Mouse (Mus musculus) heart, embryonic 10.5 days (tissue): ENCODE measurements around the gene Tmem115. TPM values are rescaled to one million over a fixed set of nuclear protein-coding genes. Genes with fewer than 3 reads are reported as not detected.

Source experiments
- DNase-seq: peaks from one replicate; pipeline ENCODE4 v3.0.0-alpha.2; 2017; ENCODE audit warnings: low spot score
- H3K27ac ChIP-seq: fragments of 300-500 bp; sonication (generic); 2 replicates; pipeline ENCODE4 v1.5.1; 2016; ENCODE audit warnings: mild to moderate bottlenecking
- H3K27me3 ChIP-seq: fragments of 300-500 bp; sonication (generic); 2 replicates; pipeline ENCODE4 v1.6.1; 2016; ENCODE audit warnings: mild to moderate bottlenecking; ENCODE audit not compliant: poor library complexity, insufficient read depth, severe bottlenecking
- H3K36me3 ChIP-seq: fragments of 300-500 bp; sonication (generic); 2 replicates; pipeline ENCODE4 v1.6.1; 2016; ENCODE audit warnings: mild to moderate bottlenecking, moderate library complexity
- H3K4me1 ChIP-seq: fragments of 300-500 bp; sonication (generic); 2 replicates; pipeline ENCODE4 v1.6.1; 2016; ENCODE audit warnings: mild to moderate bottlenecking
- H3K4me3 ChIP-seq: fragments of 300-500 bp; sonication (generic); 2 replicates; pipeline ENCODE4 v1.5.1; 2016; ENCODE audit warnings: mild to moderate bottlenecking, moderate library complexity
- H3K9me3 ChIP-seq: fragments of 300-500 bp; sonication (generic); 2 replicates; pipeline ENCODE4 v1.6.1; 2016; ENCODE audit warnings: mild to moderate bottlenecking, moderate library complexity
- WGBS: fragments of 180-500 bp; shearing (Covaris S2); methylation state at CpG from one replicate; pipeline ENCODE4 v1.1.7; 2016; 5-methylcytosine and 5-hydroxymethylcytosine counted together
- polyA plus RNA-seq: library from polyadenylated mRNA; unstranded; fragments of >200 nt; fragmentation: Nextera tagmentation; extraction: Ambion mirVana; gene quantifications from 2 replicates; pipeline ENCODE4 v1.2.1, GENCODE M21; 2016

Tmem115 gene
- polyA plus RNA-seq, 1 experiment from 2014 or later, result 46.8 TPM

DNA sequence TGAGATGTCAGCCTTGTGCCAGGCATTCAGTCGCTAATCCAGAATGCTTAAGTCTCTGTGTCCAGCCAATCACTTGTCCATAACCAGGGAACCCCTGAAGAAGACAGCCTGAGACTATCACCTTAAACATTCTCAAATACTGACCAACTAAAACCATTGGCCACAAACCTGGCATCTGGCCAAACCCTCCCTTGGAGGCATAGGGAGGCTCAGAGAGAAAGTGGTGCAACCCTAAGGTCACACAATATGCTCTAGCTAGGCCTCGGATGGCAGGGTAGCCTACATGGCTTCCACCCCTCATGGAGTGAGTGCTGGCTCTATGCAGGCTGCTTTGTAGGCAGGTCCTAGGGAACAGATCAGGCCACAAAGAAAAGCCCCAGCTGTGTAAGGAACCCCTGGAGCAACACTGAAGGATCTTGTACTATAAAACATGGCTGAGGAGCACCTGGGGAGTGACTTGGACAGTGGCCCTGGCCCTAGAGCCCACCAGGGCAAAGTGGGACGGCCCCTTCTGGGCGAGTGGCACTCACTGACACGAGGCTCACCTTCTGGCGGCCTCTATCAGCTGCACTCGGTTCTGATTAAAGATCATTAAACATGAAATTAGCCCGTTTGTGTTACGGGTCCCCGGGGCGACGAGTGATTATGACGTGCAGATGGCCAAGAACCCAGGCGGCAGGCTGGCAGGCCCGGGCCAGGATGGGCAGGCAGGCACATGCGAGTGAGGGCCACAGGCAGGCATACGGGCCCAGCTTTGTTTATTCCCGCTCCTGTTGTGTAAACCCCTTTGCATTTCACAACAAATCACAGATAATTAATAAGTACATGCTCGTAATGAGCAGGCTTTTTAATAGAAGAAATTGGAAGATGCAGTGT is 28.8 kb upstream of the Tmem115 start:
- peaks cover 9% of the 10 kb centered on the region; the same call in 1 of the 2 replicates for H3K27me3 ChIP-seq
- 81% methylated on average over 19 of the region's 19 CpGs for WGBS
- H3K27ac ChIP-seq, result no peak overlapping the region

GRCm38 (mm10) chr9:107508266-107508665 is 25.5 kb upstream of the Tmem115 start:
- peaks cover 14% of the 10 kb centered on the region; the same call in 1 of the 2 replicates for H3K36me3 ChIP-seq
- H3K27ac ChIP-seq, result peak overlapping the region; percentile 44; the same call in 1 of the 2 replicates
- H3K27me3 ChIP-seq, result peaks cover 9% of the 10 kb centered on the region; the same call in 1 of the 2 replicates
- H3K4me1 ChIP-seq, result peaks cover 64% of the 10 kb centered on the region
- no peak for DNase-seq
- no peak overlapping the region for H3K4me3 ChIP-seq
- WGBS, result 60% methylated on average over 10 of the region's 10 CpGs
- no peaks in the 10 kb centered on the region for H3K9me3 ChIP-seq

More for the DNA sequence above, 28.8 kb upstream of the Tmem115 start:
- no peak for DNase-seq
- Histone ChIP-seq H3K36me3 (peaks cover 5% of the 10 kb centered on the region; the same call in 1 of the 2 replicates), H3K4me3 (no peak overlapping the region), H3K4me1 (peaks cover 59% of the 10 kb centered on the region), H3K9me3 (no peaks in the 10 kb centered on the region)

- Histone ChIP-seq H3K4me1 (peaks cover 52% of the 10 kb centered on the region), H3K27ac (no peak overlapping the region), H3K36me3 (peaks cover 17% of the 10 kb centered on the region; the same call in 1 of the 2 replicates), H3K4me3 (no peak overlapping the region), H3K9me3 (no peaks in the 10 kb centered on the region), H3K27me3 (peaks cover 9% of the 10 kb centered on the region; the same call in 1 of the 2 replicates)
- WGBS, result 80% methylated on average over 14 of the region's 14 CpGs
- DNase-seq, result no peak
These were observed 23.2 kb upstream of the Tmem115 start for GRCm38 (mm10) chr9:107510384-107511100.

GRCm38 (mm10) chr9:107511436-107511835 is 22.3 kb upstream of the Tmem115 start:
- Histone ChIP-seq H3K27me3 (peaks cover 11% of the 10 kb centered on the region; the same call in 1 of the 2 replicates), H3K9me3 (no peaks in the 10 kb centered on the region), H3K4me1 (peaks cover 48% of the 10 kb centered on the region), H3K27ac (peak overlapping the region; percentile 52; the same call in 1 of the 2 replicates), H3K36me3 (peaks cover 17% of the 10 kb centered on the region; the same call in 1 of the 2 replicates), H3K4me3 (no peak overlapping the region)
- DNase-seq, result no peak
- WGBS, result 56% methylated on average over 8 of the region's 8 CpGs

- no peak for DNase-seq
- peaks cover 21% of the 10 kb centered on the region; the same call in 1 of the 2 replicates for H3K36me3 ChIP-seq
- H3K27ac ChIP-seq, result no peak overlapping the region
- peaks cover 13% of the 10 kb centered on the region; the same call in 1 of the 2 replicates for H3K27me3 ChIP-seq
- 90% methylated on average over 16 of the region's 16 CpGs for WGBS
- no peak overlapping the region for H3K4me3 ChIP-seq
- H3K4me1 ChIP-seq, result peaks cover 45% of the 10 kb centered on the region
- no peaks in the 10 kb centered on the region for H3K9me3 ChIP-seq
These were observed 21.4 kb upstream of the Tmem115 start for GRCm38 (mm10) chr9:107512326-107512725.

DNA sequence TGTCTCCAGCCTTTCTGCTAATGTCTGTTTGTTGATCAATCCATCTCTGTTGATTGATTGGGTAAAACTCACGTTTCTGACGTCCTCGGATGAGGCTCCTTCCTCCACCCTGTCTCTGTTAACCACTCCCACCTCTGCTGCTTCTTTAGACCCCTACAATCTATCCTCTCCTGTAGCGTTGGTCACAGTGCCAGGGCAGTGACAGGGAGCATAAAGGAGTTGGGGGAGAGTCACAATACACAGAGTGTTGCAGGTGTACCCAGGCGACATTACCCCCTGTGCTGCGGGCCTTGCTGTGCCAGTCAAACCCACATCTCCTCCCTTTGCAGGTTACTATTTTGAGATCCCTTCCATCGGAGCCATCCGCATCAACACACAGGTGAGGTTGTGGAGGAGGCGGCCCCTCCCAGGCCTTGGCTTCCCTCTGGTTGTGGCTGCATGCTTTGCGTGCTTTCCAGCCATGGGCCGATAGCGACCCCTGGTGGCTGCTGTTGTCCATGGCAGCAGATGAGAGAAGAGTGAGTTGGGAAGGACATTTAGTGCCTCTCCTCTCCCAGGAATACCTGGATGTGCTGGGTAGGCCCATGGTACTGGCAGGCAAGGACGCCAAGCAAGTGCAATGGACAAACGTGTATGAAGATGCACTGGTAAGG is 19.3 kb upstream of the Tmem115 start:
- Histone ChIP-seq H3K27me3 (0 out of 2 replicates have a peak, but pooled peaks cover 3% of the 10 kb centered on the region), H3K4me1 (peaks cover 37% of the 10 kb centered on the region)
- 20% methylated on average over 14 of the region's 14 CpGs for WGBS

GRCm38 (mm10) chr9:107520331-107520730 is 13.4 kb upstream of the Tmem115 start:
- 64% methylated on average over 6 of the region's 6 CpGs for WGBS
- no peaks in the 10 kb centered on the region for H3K9me3 ChIP-seq
- DNase-seq, result no peak
- H3K27ac ChIP-seq, result no peak overlapping the region
- H3K4me3 ChIP-seq, result no peak overlapping the region
- peaks cover 42% of the 10 kb centered on the region; the same call in 1 of the 2 replicates for H3K36me3 ChIP-seq
- H3K4me1 ChIP-seq, result peaks cover 42% of the 10 kb centered on the region
- H3K27me3 ChIP-seq, result peaks cover 23% of the 10 kb centered on the region

More for the DNA sequence above, 19.3 kb upstream of the Tmem115 start:
- H3K36me3 ChIP-seq, result peaks cover 32% of the 10 kb centered on the region; the same call in 1 of the 2 replicates
- peak; percentile 93 for DNase-seq
- H3K27ac ChIP-seq, result no peak overlapping the region
- H3K9me3 ChIP-seq, result no peaks in the 10 kb centered on the region
- no peak overlapping the region for H3K4me3 ChIP-seq

DNA sequence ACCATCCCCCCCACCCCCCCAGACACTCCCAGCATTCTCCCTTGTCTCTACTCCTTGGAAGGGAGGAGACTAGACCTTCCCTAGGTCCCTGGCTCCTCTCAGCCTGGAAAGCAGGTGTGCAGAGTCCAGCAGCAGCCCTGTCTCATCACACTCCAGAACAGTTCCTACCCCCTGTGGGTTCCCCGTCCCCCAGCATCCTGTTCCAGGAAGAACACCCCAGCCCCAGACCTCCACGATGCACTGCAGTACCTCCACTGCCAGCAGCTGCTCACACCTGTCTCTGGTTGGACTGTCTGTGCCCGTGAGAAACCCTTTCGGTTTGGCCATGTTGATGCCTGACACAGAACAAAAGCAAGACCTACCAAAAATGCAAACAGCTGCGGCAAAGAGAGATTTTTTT is 12.6 kb upstream of the Tmem115 start:
- 51% methylated on average over 5 of the region's 5 CpGs for WGBS
- H3K27ac ChIP-seq, result peak overlapping the region; percentile 69; the same call in 1 of the 2 replicates
- no peak overlapping the region for H3K4me3 ChIP-seq
- H3K27me3 ChIP-seq, result peaks cover 32% of the 10 kb centered on the region
- DNase-seq, result no peak
- H3K4me1 ChIP-seq, result peaks cover 44% of the 10 kb centered on the region
- H3K9me3 ChIP-seq, result no peaks in the 10 kb centered on the region
- peaks cover 49% of the 10 kb centered on the region for H3K36me3 ChIP-seq

DNA sequence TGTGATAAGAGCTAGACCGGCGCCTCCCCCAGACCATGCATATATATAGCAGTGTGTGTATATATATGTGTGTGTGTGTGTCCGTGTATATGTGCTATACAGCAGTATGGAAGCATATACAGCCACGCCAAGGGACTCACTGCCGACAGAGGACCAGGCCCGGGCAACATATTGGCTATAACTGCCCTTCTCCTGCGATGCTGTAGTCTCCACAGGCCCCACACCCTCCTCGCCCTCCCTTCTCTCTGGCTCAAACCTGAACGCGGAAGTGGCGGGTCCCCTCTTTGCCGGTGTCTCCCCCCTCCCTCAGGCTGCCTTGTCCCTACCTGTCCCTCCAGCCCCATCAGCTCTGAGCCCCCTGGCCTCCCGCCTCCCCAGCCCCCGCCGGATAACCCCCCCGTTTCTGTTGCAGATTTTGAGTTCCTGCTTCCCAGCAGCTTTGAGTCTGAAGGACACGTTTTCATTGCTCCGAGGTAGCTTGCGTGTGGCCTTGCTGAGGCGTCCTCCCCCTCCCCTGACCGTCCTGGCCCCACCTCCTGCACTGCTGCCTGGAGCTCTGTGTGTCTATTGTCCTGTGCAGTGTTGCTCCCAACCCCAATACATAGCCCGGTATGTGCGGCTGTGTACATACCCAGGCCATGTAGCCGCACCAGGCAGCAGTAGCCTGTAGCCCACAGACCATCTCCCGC is 11.9 kb upstream of the Tmem115 start:
- Histone ChIP-seq H3K27me3 (peaks cover 35% of the 10 kb centered on the region), H3K4me3 (peak overlapping the region; percentile 43), H3K4me1 (peaks cover 51% of the 10 kb centered on the region), H3K36me3 (peaks cover 56% of the 10 kb centered on the region), H3K9me3 (no peaks in the 10 kb centered on the region), H3K27ac (peak overlapping the region; percentile 80)
- 30% methylated on average over 25 of the region's 25 CpGs for WGBS
- DNase-seq, result no peak

GRCm38 (mm10) chr9:107522400-107522711 is 11.4 kb upstream of the Tmem115 start:
- H3K9me3 ChIP-seq, result no peaks in the 10 kb centered on the region
- peaks cover 53% of the 10 kb centered on the region for H3K36me3 ChIP-seq
- peaks cover 40% of the 10 kb centered on the region for H3K27me3 ChIP-seq
- DNase-seq, result no peak
- H3K4me1 ChIP-seq, result peaks cover 56% of the 10 kb centered on the region
- WGBS, result 67% methylated on average over 2 of the region's 2 CpGs
- H3K4me3 ChIP-seq, result peak overlapping the region; percentile 43
- H3K27ac ChIP-seq, result peak overlapping the region; percentile 80

- Histone ChIP-seq H3K4me1 (peaks cover 49% of the 10 kb centered on the region), H3K4me3 (peak overlapping the region; percentile 58), H3K27ac (peak overlapping the region; percentile 44; the same call in 1 of the 2 replicates), H3K36me3 (peaks cover 37% of the 10 kb centered on the region), H3K9me3 (no peaks in the 10 kb centered on the region), H3K27me3 (peaks cover 55% of the 10 kb centered on the region)
- DNase-seq, result peak; percentile 94
- WGBS, result 9% methylated on average over 44 of the region's 44 CpGs
These were observed 7.3 kb upstream of the Tmem115 start for GRCm38 (mm10) chr9:107526198-107527026.
